Mouse (Mus musculus): ENCODE measurements at regions not wholly inside any gene's neighbourhood (a gene's known extent, or its start where the extent isn't known, plus 50 kb on each side); places are given as distances from the start of the nearest gene placed in this dataset.

DNA sequence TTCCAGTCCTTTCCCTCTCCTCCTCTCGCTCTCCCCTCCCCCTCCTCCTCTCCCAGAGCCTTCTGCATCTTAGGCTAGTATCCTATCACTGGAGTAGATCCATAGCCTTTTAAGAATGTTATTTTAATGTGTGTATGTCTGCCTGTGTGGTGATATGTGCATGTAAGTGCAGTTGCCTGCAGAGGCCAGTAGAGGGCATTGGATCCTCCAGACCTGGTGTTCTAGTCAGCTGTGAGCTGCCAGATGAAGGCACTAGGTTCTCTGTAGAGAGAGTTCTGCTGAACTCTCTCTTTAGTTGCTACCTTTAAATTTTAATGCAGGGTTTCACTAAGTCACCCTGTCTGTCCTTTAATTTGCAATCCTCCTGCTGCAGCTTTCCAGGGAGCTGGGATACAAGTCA is 83.9 kb upstream of the Id2 start:
- no peaks in the 10 kb centered on the region for H3K36me3 ChIP-seq
- H3K9me3 ChIP-seq (replicated peaks) = no peaks in the 10 kb centered on the region
- no peaks in the 10 kb centered on the region for H3K27me3 ChIP-seq
- H3K4me3 ChIP-seq (replicated peaks) = no peak overlapping the region
- no peak overlapping the region for H3K9ac ChIP-seq
- H3K27ac ChIP-seq = no peak overlapping the region
- H3K4me1 ChIP-seq = peaks cover 3% of the 10 kb centered on the region; the same call in 1 of the 2 replicates
- H3K4me2 ChIP-seq = no peak overlapping the region
- 82% methylated on average over 1 of the region's 1 CpGs for WGBS
- no peak for ATAC-seq (replicated peaks; ENCODE audit: low FRiP score)

DNA sequence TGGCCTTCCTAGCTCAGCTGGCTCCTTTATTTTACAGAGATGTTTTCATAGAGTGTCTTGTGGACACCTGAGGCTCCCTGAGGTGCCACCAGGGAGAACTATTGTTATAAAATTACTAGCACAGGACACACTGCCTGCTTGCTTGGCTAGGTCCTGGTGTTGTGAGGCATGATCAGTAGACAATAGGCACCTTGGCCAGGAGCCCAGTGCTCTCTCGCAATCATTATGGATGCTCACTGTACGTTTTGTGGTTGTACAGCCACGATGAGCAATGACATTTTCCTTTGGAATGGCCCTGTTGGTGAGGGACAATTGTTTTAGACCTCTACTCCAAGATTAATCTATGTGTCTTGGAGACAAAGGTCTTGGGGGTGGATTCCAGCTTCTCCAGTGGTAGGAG is 83.3 kb upstream of the Id2 start:
- no peak overlapping the region for H3K4me2 ChIP-seq
- peaks cover 3% of the 10 kb centered on the region; the same call in 1 of the 2 replicates for H3K4me1 ChIP-seq
- H3K27ac ChIP-seq = no peak overlapping the region
- no peaks in the 10 kb centered on the region for H3K9me3 ChIP-seq (replicated peaks)
- no peaks in the 10 kb centered on the region for H3K36me3 ChIP-seq
- WGBS = 80% methylated on average over 3 of the region's 3 CpGs
- ATAC-seq (replicated peaks; ENCODE audit: low FRiP score) = no peak
- no peak overlapping the region for H3K4me3 ChIP-seq (replicated peaks)
- no peaks in the 10 kb centered on the region for H3K27me3 ChIP-seq
- H3K9ac ChIP-seq = no peak overlapping the region

DNA sequence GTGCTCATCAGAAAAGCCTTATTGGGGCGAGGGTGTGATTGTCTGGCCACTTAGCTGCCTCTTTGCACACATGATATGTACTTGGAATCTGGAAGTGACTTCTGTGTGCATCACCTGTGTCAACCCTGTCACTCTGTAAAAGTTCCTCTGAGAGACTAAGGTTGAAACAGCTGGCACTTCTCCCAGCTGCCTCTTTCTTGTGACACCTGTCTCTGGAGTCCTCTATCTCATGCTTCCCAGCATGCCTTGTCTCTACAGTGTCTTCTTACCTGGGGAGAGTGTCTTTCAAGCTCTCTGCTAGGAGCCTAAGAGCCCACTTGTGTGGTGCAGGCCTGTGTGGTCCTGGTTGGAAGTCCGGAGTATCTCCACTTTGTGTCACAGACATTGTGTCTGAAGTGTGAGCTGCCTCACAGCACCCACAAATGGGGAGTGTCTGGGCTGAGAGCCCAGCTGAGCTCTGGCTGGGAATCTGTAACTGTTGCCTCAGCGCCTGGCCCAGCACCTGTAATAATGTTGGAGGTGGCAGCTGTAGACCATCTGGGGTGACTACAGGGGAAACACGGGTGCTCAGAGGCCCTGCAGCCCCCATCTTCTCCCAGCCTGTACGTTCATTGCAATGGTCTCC is 81.7 kb upstream of the Id2 start:
- Histone ChIP-seq H3K4me1 (peaks cover 10% of the 10 kb centered on the region), H3K36me3 (no peaks in the 10 kb centered on the region), H3K9me3 (replicated peaks) (no peaks in the 10 kb centered on the region), H3K4me3 (replicated peaks) (no peak overlapping the region), H3K4me2 (no peak overlapping the region), H3K9ac (no peak overlapping the region), H3K27me3 (no peaks in the 10 kb centered on the region), H3K27ac (no peak overlapping the region)
- ATAC-seq (replicated peaks; ENCODE audit: low FRiP score) = no peak
- 83% methylated on average over 5 of the region's 5 CpGs for WGBS

DNA sequence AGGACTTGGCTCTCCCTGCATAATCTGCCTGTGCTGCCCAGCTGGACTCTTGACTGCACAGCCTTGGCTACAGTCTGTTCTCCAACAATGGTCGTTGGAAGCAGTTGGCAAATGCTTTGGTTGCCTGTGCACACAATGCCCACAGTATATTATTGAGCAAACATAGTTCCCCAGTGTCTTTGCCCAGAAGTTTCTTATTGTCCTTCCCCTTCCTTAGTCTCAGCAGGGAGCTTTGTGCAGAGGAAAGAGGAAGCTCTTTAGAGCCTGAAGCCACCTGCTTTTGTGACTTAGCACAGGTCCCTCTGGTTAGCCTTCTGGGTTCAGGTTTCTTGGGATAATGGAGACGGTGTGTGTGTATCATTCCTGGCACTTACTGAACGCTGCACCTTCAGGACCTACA is 80.9 kb upstream of the Id2 start:
- ATAC-seq (replicated peaks; ENCODE audit: low FRiP score) = no peak
- no peak overlapping the region for H3K4me3 ChIP-seq (replicated peaks)
- no peaks in the 10 kb centered on the region for H3K27me3 ChIP-seq
- 80% methylated on average over 3 of the region's 3 CpGs for WGBS
- no peak overlapping the region for H3K4me2 ChIP-seq
- peaks cover 10% of the 10 kb centered on the region for H3K4me1 ChIP-seq
- no peaks in the 10 kb centered on the region for H3K9me3 ChIP-seq (replicated peaks)
- H3K9ac ChIP-seq = no peak overlapping the region
- H3K27ac ChIP-seq = no peak overlapping the region
- no peaks in the 10 kb centered on the region for H3K36me3 ChIP-seq

DNA sequence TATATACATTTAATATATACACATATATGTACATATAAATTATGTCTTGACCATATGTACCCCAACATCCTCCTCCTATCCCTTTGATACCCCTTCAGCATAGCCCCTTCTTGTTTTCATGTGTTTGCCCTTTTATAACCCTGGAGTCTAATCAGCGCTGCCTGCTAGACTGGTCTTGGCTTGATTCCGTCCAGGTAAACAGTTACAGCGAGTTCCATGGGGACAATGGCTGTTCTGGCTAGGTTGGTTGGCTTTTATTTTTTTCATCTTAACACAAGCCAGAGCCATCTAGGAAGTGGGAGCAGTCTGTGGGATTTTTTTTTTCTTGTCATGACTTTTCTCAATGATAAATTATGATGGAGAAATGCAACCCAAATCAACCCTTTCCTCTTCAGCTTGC is 79.6 kb upstream of the Id2 start:
- WGBS = 76% methylated on average over 3 of the region's 3 CpGs
- Histone ChIP-seq H3K27me3 (no peaks in the 10 kb centered on the region), H3K9me3 (replicated peaks) (no peaks in the 10 kb centered on the region), H3K4me1 (peaks cover 10% of the 10 kb centered on the region), H3K4me2 (no peak overlapping the region), H3K36me3 (no peaks in the 10 kb centered on the region), H3K4me3 (replicated peaks) (no peak overlapping the region), H3K27ac (no peak overlapping the region), H3K9ac (no peak overlapping the region)
- no peak for ATAC-seq (replicated peaks; ENCODE audit: low FRiP score)

DNA sequence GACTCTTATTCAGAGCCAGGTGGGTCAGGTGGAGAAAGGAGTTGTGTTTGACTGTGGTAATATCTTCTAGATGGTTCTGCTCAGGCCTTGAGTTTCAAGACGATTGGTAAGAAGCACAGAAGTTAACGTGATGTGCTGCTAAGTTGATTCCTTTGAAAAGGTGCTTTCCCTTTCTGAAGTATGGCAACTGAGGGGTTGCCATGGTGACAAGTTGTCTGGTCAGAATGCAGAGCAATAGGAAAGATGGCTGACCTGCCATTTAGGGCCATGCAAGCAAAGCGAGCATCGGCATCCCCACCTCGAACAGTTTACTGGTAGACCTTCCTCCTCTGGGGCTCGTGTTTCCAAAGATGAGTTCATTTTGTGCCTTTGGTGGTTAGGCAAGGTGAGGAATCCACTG is 76.1 kb upstream of the Id2 start:
- Histone ChIP-seq H3K27ac (no peak overlapping the region), H3K36me3 (no peaks in the 10 kb centered on the region), H3K9me3 (replicated peaks) (no peaks in the 10 kb centered on the region), H3K4me3 (replicated peaks) (no peak overlapping the region), H3K4me2 (no peak overlapping the region), H3K4me1 (peaks cover 10% of the 10 kb centered on the region), H3K9ac (no peak overlapping the region), H3K27me3 (no peaks in the 10 kb centered on the region)
- WGBS = 84% methylated on average over 6 of the region's 6 CpGs
- ATAC-seq (replicated peaks; ENCODE audit: low FRiP score) = no peak

DNA sequence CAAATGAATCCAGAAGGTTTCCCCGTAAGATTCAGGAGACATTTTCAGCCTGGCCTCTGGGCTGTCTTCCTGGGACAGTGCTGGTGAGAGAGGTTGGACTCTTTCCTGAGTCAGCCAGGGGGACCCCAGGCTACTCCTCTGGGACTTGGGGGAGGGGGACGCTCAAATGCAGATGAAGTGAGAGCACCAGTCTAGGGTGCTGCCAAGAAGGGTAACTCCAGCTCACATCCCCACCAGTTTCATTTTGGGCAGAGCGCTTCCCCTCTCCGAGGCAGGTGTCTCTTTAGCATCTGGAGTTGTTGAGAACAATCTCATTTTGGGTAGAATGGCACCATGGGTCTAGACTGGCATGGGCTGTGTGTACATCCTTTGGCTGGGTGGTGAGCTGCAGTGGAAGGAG is 75.5 kb upstream of the Id2 start:
- no peak overlapping the region for H3K9ac ChIP-seq
- H3K4me1 ChIP-seq = peaks cover 10% of the 10 kb centered on the region
- H3K9me3 ChIP-seq (replicated peaks) = no peaks in the 10 kb centered on the region
- 89% methylated on average over 4 of the region's 4 CpGs for WGBS
- no peak overlapping the region for H3K27ac ChIP-seq
- no peaks in the 10 kb centered on the region for H3K27me3 ChIP-seq
- no peak overlapping the region for H3K4me2 ChIP-seq
- ATAC-seq (replicated peaks; ENCODE audit: low FRiP score) = no peak
- no peak overlapping the region for H3K4me3 ChIP-seq (replicated peaks)
- no peaks in the 10 kb centered on the region for H3K36me3 ChIP-seq

DNA sequence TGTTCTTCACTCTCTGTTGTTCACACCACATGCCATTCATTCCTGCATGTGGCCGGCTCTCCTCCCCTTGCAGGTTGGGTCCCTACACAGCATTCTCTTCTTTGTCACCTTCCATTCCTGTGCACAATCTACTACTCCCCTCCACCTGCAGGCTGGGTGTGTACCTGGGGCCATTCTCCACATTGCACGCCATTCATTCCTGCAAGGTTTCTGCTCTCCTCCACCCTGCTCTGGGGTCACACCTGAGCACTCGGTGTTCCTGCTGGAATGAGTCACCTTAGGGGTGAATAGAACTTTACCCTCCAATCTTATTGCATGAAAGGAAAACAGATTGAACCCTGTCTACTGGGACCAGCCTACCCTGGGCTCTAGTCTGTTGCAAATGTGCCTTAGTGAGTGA is 72.7 kb upstream of the Id2 start:
- Histone ChIP-seq H3K4me2 (no peak overlapping the region), H3K4me3 (replicated peaks) (no peak overlapping the region), H3K36me3 (no peaks in the 10 kb centered on the region), H3K27ac (no peak overlapping the region), H3K9ac (no peak overlapping the region), H3K4me1 (peaks cover 15% of the 10 kb centered on the region), H3K27me3 (no peaks in the 10 kb centered on the region), H3K9me3 (replicated peaks) (no peaks in the 10 kb centered on the region)
- ATAC-seq (replicated peaks; ENCODE audit: low FRiP score) = no peak
- WGBS = 75% methylated on average over 3 of the region's 3 CpGs

DNA sequence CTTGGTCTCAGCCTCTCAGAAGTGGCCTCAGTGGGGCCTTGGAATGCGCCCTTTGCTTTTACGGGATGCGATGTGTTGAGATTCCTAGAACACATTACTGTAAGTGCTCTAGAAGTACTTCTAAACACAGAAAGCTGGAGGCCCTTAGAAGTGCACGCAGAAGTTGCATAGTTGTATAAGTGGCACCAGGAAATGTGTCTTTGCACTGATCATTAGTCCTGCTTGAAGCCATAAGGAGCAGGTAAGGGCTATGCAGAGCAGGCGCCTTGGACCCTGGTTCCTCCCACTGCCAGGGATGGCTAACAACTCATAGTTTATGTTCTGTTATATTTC is 71.2 kb upstream of the Id2 start:
- Histone ChIP-seq H3K9ac (no peak overlapping the region), H3K4me3 (replicated peaks) (no peak overlapping the region), H3K9me3 (replicated peaks) (no peaks in the 10 kb centered on the region), H3K27me3 (no peaks in the 10 kb centered on the region), H3K36me3 (no peaks in the 10 kb centered on the region), H3K4me1 (peaks cover 25% of the 10 kb centered on the region), H3K4me2 (no peak overlapping the region), H3K27ac (no peak overlapping the region)
- 86% methylated on average over 5 of the region's 5 CpGs for WGBS
- ATAC-seq (replicated peaks; ENCODE audit: low FRiP score) = no peak

DNA sequence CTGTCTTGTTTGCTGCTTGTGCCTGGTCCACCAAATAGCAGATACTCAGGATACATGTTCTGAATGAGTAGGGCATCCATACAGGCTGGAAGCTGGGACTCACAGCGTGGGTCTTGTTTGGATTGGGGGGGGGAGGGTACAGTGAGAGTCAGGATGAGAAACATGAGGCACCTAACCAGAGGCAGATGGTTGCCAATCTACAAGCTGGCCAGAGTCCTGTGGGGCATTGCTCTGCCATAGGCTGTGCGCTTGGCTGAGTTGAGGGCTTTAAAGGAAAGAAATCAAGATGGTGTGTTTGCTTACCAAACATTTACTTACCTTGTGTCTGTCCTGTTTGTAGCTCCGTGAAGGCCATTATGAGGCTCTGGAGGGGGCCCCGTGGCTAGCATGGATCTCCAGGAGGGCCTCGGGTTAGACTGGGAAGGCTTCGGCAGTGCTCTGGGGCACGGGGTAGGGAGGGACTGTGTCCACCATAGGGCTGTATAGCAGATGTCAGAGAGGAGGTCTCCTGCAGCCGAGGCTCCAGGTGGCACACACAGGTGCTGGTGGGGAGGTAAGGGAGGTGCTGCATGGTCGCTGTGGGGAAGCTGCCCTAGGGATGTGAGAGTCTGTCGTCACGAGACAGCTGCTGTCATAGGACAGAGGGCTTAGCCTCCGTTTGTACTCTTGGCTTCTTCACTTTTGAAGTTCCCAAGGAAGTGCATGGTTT is 70.7 kb upstream of the Id2 start:
- 71% methylated on average over 12 of the region's 12 CpGs for WGBS
- H3K36me3 ChIP-seq = no peaks in the 10 kb centered on the region
- H3K9me3 ChIP-seq (replicated peaks) = no peaks in the 10 kb centered on the region
- no peak overlapping the region for H3K27ac ChIP-seq
- no peak overlapping the region for H3K9ac ChIP-seq
- no peak overlapping the region for H3K4me2 ChIP-seq
- H3K4me3 ChIP-seq (replicated peaks) = no peak overlapping the region
- ATAC-seq (replicated peaks; ENCODE audit: low FRiP score) = no peak
- no peaks in the 10 kb centered on the region for H3K27me3 ChIP-seq
- peaks cover 30% of the 10 kb centered on the region for H3K4me1 ChIP-seq

DNA sequence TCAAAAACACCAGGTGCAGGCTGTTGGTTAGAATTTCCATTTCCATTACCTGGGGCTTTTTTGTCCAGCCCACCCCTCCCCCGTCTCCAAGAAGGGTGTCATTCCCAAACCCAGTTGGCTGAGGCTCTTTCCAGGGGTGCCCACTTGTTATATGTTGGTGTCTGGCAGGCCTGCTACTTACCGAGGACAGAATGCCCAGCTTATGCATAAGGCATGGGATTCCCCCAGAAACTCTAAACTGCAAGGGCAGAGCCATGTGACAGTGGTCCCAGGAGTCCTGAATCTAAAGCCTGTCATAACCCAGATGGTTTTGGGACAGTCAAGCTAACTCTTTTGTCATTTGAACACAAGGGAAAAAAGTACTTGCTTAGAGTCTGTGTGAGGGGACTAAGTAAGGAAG is 69.6 kb upstream of the Id2 start:
- Histone ChIP-seq H3K9ac (no peak overlapping the region), H3K36me3 (no peaks in the 10 kb centered on the region), H3K4me3 (replicated peaks) (no peak overlapping the region), H3K4me1 (peaks cover 38% of the 10 kb centered on the region), H3K4me2 (no peak overlapping the region), H3K27ac (no peak overlapping the region), H3K9me3 (replicated peaks) (no peaks in the 10 kb centered on the region), H3K27me3 (no peaks in the 10 kb centered on the region)
- no peak for ATAC-seq (replicated peaks; ENCODE audit: low FRiP score)
- 72% methylated on average over 2 of the region's 2 CpGs for WGBS

DNA sequence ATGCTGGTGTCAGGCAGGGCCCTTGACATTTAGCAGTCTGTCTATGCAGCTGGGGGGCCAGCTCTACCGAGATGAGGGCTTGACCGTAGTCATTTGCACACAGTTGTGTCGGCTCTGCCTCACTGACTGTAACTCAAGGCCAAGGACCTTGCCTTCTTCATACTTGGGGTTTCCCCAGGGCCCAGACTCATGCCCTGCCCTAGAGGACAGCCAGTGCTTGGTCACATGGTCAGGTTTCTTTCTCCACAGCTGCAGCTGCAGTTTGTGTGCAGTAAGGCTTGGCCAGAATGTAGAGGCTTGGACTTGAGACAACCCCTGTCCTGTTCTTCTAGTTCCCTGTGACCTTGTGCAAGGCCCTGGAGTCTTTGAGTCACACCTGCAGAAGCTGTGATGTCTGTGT is 68.7 kb upstream of the Id2 start:
- 78% methylated on average over 3 of the region's 3 CpGs for WGBS
- no peak overlapping the region for H3K27ac ChIP-seq
- H3K36me3 ChIP-seq = no peaks in the 10 kb centered on the region
- H3K27me3 ChIP-seq = no peaks in the 10 kb centered on the region
- ATAC-seq (replicated peaks; ENCODE audit: low FRiP score) = no peak
- no peaks in the 10 kb centered on the region for H3K9me3 ChIP-seq (replicated peaks)
- no peak overlapping the region for H3K4me2 ChIP-seq
- H3K4me3 ChIP-seq (replicated peaks) = no peak overlapping the region
- no peak overlapping the region for H3K9ac ChIP-seq
- peaks cover 40% of the 10 kb centered on the region for H3K4me1 ChIP-seq

DNA sequence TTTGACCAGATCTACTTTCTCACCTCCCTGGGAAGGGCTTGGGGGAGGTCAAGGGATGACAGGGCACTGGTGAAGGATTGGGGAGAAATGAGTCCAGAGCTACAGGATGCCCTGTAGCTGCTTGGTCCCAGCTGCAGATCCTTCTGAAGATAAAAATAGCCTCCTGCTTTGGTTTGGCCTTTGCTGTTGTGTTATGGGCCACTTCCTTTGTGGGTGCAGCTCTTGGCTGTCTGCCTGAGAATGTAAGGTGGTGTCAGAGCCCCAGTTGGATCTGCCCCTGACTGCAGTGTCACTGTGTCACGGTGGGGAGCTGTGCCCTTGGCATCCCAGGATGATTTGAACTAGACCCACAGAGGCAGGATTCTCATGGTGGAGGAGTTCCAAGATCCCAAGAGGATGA is 67.8 kb upstream of the Id2 start:
- WGBS = 41% methylated on average over 1 of the region's 1 CpGs

More for the DNA sequence above, 67.8 kb upstream of the Id2 start:
- Histone ChIP-seq H3K4me2 (no peak overlapping the region), H3K27me3 (no peaks in the 10 kb centered on the region), H3K27ac (no peak overlapping the region), H3K4me1 (peaks cover 40% of the 10 kb centered on the region), H3K4me3 (replicated peaks) (no peak overlapping the region), H3K36me3 (no peaks in the 10 kb centered on the region), H3K9me3 (replicated peaks) (no peaks in the 10 kb centered on the region), H3K9ac (no peak overlapping the region)
- ATAC-seq (replicated peaks; ENCODE audit: low FRiP score) = no peak
